Mouse (Mus musculus) T-helper 17 cell (primary cell): Measurements from ENCODE around the gene Brwd3.

Experiments used
- in situ Hi-C, 2 experiments: fragments of 300-600 bp; cut with MboI, MseI; formaldehyde crosslinking; loops; 1 replicate in 1 of 2; 2 replicates in 1 of 2; pipeline ENCODE4 v1.15.1; 2025; ENCODE audit warnings: high pct_unique_total_duplicates in 2 of 2

Brwd3 gene

DNA sequence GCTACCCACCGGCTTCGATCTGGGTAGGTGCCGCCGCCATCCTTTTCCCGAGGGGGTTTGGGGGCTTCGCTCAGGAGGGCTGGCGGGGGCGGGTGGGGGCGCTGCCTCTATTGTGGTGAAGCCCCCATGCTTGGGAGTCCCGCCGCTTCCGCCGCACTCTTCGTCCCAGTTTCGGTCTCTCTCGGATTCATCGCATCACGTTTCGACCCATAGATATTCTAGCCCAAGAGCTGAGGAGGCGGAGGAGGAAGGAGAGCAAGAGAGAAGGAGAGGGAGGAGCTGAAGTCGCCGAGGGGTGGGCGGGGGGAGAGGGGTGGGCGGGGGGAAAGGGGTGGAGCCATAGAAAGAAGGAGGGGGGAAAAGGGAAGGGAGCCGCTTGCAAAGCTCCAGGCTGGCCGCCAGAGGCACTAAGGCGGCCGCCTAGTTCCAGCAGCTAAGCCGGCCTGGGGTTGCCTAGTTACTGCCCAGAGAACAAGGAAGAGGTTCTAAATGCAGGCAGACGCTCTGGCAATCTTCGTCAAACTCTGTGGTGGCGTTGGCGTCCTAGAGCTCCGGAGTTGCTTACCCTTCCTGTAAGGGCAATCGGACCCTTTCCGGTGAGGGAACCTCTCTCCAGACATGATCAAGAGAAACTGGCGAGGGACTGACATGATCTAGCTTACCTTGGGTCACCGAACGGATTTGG lies at the start of gene Brwd3:
Gene Brwd3 (minus strand): TSS at position 283 of the 685 bp plus-strand sequence.
- in situ Hi-C loops = loop anchor here in 1 of 2 experiments (25.0 kb wide), 1 partner anchor 1247 kb away; no protein-coding TSS in a partner anchor

DNA sequence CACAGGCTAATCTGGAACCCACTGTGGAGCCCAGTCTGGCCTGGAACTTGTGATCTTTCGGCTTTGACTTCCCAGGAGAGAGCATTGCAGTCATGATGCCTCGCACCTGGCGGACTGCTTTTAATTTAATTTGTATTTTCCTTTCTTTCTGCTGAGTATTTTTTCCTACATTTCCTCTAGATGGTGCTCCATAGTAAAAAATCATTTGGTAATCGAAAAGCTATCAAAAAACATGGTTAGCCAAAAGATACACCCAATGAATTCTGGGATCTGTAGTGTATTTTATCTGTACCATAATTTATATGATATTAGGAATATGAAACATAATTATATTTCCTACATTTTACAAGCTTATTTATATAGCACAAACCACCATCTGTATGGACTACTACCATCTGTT lies 28.5 kb upstream of the Brwd3 start:
- in situ Hi-C loops = no loop called here

GRCm38 (mm10) chrX:108842705-108843104 lies 8.5 kb upstream of the Brwd3 start:
- in situ Hi-C loops = loop anchor here (5.0 to 25.0 kb wide), 2 partner anchors 85 to 1255 kb away; no protein-coding TSS in a partner anchor

DNA sequence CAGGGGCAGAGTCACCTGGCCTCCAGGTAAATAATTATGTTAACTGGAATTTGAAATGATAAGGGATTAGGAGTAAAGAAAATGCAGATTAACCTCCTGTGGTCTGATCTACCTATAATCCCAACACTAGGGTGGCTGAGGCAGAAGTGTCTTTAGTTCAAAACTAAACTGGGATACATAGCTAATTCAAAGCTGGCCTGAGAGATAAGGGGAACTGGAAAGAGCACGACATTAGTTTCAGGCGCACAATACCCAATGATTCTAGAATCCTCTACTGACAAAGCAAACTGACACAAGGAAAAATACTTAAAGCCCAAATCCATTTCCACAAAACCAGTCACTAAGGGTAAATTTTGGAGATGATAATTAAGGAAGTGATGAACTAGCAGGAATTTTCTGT lies 2.2 kb upstream of the Brwd3 start:
- in situ Hi-C loops = loop anchor here in 1 of 2 experiments (5.0 to 25.0 kb wide), 2 partner anchors 176 to 1249 kb away; partner anchors contain the start of gene Hmgn5

DNA sequence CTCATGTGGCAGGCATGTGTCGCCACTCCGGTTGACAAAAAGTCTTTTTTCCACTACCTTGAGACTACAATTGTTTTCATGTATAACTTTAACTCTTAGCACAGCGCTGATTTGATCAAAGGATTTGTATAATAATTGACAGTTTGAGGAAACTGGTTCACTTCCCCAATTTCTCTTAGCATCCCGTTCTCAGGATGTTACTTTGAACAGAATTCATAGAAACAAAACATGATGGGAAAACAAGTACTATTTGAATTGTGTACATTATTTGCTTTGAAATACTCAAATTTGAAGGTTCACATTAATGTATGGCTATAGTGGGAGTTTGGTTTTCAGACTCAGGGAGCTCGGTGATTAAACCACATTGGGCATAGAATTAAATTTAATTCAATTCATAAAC lies 1.1 kb upstream of the Brwd3 start:
- in situ Hi-C loops = loop anchor here in 1 of 2 experiments (5.0 to 25.0 kb wide), 2 partner anchors 177 to 1248 kb away; partner anchors contain the start of gene Hmgn5

- in situ Hi-C loops = loop anchor here in 1 of 2 experiments (25.0 kb wide), 1 partner anchor 1246 kb away; no protein-coding TSS in a partner anchor
Observed at GRCm38 (mm10) chrX:108833381-108834020, 671 bp downstream of the Brwd3 start.

GRCm38 (mm10) chrX:108832674-108833189 lies 1.4 kb downstream of the Brwd3 start:
- in situ Hi-C loops = loop anchor here in 1 of 2 experiments (25.0 kb wide), 1 partner anchor 1245 kb away; no protein-coding TSS in a partner anchor

DNA sequence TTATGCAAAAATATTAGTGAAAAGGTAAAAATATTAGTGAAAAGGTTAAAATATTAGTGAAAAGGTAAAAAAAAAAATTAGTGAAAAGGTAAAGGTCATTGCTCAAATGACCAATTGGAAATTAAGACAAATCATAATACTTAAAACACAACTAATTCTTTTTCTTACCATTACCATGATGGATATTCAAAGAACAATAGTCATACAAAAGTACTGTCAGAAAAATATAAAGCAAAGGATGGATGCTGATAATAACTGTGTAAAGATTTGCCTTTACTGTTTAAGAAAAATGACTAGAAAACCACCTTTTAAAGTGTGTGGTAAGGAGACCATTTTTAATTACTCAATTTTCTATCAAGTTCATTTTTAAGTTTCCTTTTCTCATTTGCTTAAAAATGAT lies 2.9 kb downstream of the Brwd3 start:
- in situ Hi-C loops = loop anchor here in 1 of 2 experiments (25.0 kb wide), 1 partner anchor 1244 kb away; no protein-coding TSS in a partner anchor

DNA sequence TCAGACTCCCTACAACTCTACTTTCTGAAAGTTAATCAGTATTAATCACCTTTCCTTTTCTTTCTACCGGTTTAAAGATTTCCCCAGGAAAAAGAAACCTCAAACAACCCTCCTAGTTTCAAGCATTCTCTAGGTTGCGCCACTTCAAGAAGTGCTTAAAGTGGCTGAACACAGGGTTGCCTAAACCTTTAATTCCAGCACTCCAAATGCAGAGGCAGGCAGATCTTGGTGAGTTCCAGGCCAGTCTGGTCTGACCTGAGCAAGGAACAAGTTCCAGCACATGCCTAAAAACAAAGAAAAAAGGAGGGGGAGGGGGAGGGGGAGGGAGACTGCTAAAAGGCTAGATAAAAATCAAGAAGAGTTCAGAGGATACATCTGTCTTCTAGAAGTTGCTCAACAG lies 6.1 kb downstream of the Brwd3 start:
- in situ Hi-C loops = loop anchor here in 1 of 2 experiments (25.0 kb wide), 1 partner anchor 1241 kb away; no protein-coding TSS in a partner anchor

GRCm38 (mm10) chrX:108797268-108797667 lies 36.9 kb downstream of the Brwd3 start:
- in situ Hi-C loops = no loop called here

- in situ Hi-C loops = no loop called here
Observed at GRCm38 (mm10) chrX:108783724-108784123, 50.4 kb downstream of the Brwd3 start.

DNA sequence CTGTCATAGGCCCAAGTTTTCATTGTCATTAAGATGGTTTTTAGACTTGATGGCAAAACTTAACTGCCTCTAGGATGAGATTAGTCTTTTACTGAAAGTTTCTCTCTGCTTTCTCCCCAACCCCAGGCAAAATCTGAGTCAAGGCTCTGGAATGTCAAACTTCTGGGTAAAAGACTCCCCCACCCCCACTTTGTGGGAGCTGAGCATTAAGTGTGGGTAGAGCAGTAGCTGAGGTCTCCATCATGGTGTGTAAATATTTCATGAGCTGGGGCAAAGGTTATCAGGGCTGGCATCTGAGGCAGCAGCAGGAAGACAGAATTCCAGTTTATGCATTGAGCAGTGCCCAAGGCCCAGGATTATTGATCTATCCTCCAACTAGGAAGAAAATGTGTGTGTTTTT lies 102.4 kb downstream of the Brwd3 start:
- in situ Hi-C loops = no loop called here

- in situ Hi-C loops = no loop called here
Observed at GRCm38 (mm10) chrX:108729564-108729963, 104.6 kb downstream of the Brwd3 start.

- in situ Hi-C loops = no loop called here
Observed at GRCm38 (mm10) chrX:108729068-108729467, 105.1 kb downstream of the Brwd3 start.

DNA sequence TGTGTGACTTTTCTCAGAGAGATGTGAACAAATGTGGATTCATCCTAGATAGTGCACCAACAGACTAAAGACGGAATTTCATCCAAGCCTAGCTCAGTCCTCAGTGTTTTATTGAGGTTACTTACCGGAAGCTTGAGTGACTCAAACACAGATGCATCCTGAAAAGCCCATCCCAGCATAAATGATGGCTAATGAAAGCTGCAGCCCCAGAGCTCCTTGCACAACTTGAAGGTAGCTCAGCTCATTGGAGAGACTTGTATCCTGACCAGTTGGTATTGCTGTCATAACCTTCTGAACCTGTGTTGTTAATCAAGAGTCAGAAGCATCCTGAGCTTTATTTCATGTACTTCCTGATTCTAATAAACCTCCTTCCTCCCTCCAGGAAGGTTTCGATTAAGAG lies 105.8 kb downstream of the Brwd3 start:
- in situ Hi-C loops = no loop called here

- in situ Hi-C loops = no loop called here
Observed at GRCm38 (mm10) chrX:108724241-108724640, 109.9 kb downstream of the Brwd3 start.

DNA sequence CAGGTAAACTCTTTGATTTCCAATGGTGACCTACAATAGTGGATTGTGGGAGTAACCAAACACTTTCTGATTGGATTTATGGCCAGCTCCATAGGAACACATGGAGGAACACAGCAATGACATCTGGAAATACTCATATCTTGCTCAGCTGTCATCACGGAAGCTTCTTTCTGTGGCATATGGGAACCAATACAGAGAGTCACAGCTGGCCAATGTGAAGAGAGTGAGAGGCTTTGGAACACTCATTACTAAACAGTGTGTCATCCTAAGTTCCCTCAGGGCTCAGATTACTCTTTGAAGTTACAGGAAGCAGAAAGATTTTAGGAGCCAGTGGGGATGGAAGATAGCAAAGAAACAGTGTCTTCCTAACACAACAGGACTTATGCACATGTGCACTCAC lies 111.7 kb downstream of the Brwd3 start:
- in situ Hi-C loops = no loop called here

DNA sequence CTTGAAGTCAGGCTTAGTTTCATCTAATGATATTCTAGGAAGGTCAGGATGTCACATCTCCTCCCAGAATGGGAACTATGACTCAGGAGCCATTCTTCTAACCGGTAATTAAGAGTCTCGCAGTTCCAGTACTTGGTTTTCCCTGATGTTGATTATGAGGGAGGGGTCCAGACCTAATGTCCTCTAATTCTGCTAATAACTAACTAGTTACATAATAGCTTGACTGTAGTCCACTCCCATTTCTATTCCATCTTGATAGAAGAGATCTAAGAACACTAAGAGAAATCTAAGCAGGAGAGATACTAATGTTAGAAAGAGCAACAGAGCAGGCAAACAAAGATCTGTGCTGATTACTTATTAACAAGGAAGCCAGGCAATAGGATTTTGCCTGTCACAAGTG lies 129.9 kb downstream of the Brwd3 start:
- in situ Hi-C loops = no loop called here
